Mouse (Mus musculus) ES-Bruce4 (cell line): ENCODE results near the gene Ptgis. TPM values are rescaled to one million over a fixed set of nuclear protein-coding genes. Genes with fewer than 3 reads are reported as not detected.
A peak's percentile ranks its signal among the peaks of the same experiment; 100 is the strongest.

Experiments
- H3K27ac ChIP-seq: 2 replicates; pipeline ENCODE4 v1.5.1; 2012; ENCODE audit warnings: low read length, inconsistent platforms; ENCODE audit not compliant: insufficient read depth
- H3K27me3 ChIP-seq: 2 replicates; pipeline ENCODE4 v1.6.1; 2012; ENCODE audit warnings: mild to moderate bottlenecking, low read length, inconsistent platforms; ENCODE audit not compliant: control insufficient read depth, poor library complexity, insufficient read depth, severe bottlenecking
- H3K36me3 ChIP-seq: 2 replicates; pipeline ENCODE4 v1.6.1; 2012; ENCODE audit warnings: inconsistent platforms, mild to moderate bottlenecking, low read length, moderate library complexity; ENCODE audit not compliant: control insufficient read depth, poor library complexity, insufficient read depth, severe bottlenecking
- H3K4me1 ChIP-seq: one replicate; pipeline ENCODE4 v1.8.1; 2011; ENCODE audit warnings: low read length; ENCODE audit not compliant: control insufficient read depth, insufficient read depth
- H3K4me3 ChIP-seq: 2 replicates; pipeline ENCODE4 v1.5.1; 2011; ENCODE audit warnings: low read depth, mild to moderate bottlenecking, low read length
- H3K9ac ChIP-seq: 2 replicates; pipeline ENCODE4 v1.6.1; 2012; ENCODE audit warnings: low read depth, mild to moderate bottlenecking, inconsistent platforms; ENCODE audit not compliant: poor library complexity, severe bottlenecking
- H3K9me3 ChIP-seq: replicated peaks from 2 replicates; pipeline ENCODE4 v1.6.1; 2012; ENCODE audit warnings: mild to moderate bottlenecking, low read length, inconsistent platforms; ENCODE audit not compliant: control insufficient read depth, poor library complexity, insufficient read depth, severe bottlenecking
- CTCF ChIP-seq: IDR thresholded peaks from one replicate; pipeline ENCODE4 v1.8.1; 2011; ENCODE audit warnings: low read depth, low read length
- EP300 ChIP-seq: IDR thresholded peaks from 2 replicates; pipeline ENCODE4 v1.6.1; 2011; ENCODE audit warnings: low read depth, low read length; ENCODE audit not compliant: insufficient read depth
- POLR2A ChIP-seq: IDR thresholded peaks from one replicate; pipeline ENCODE4 v1.8.1; 2011; ENCODE audit warnings: low read length; ENCODE audit not compliant: insufficient read depth
- polyA plus RNA-seq: library from polyadenylated mRNA; stranded (reverse); fragments of >200 nt; gene quantifications from 2 replicates; pipeline ENCODE4 v1.2.4, GENCODE M21; 2011; ENCODE audit warnings: low read depth; ENCODE audit not compliant: missing spikeins, insufficient read depth, insufficient read length

Gene Ptgis
- polyA plus RNA-seq, 1 experiment = 6.8 TPM

DNA sequence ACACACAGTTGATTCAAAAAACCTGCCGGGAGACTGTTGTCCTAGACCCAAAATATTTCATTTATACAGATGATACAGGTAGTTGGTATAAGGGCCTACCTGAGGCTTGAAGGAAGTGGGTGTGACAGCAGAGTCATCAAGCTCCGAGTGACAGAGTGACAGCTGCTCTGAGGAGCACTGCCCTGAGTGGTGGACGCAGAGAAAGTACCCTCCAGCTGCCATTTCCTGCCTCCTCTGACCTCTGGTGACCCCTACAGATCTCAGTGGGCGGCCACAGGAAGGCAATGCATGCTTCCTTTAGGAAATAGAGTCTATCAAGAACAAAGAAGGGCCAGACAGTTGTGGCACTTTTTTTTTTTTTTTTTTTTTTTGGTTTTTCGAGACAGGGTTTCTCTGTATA, 25.4 kb upstream of the Ptgis start:
- Histone ChIP-seq H3K9ac (no peak overlapping the region), H3K27me3 (no peaks in the 10 kb centered on the region), H3K36me3 (no peaks in the 10 kb centered on the region), H3K4me3 (no peak overlapping the region), H3K27ac (no peak overlapping the region), H3K9me3 (no peaks in the 10 kb centered on the region), H3K4me1 (no peaks in the 10 kb centered on the region)
- no peak for TF ChIP-seq POLR2A
- no peak for TF ChIP-seq EP300
- TF ChIP-seq CTCF = no peak

GRCm38 (mm10) chr2:167265021-167265420, 24.6 kb upstream of the Ptgis start:
- Histone ChIP-seq H3K4me3 (no peak overlapping the region), H3K36me3 (no peaks in the 10 kb centered on the region), H3K4me1 (no peaks in the 10 kb centered on the region), H3K9me3 (no peaks in the 10 kb centered on the region), H3K27me3 (no peaks in the 10 kb centered on the region), H3K9ac (no peak overlapping the region), H3K27ac (no peak overlapping the region)
- TF ChIP-seq CTCF (no peak), POLR2A (no peak), EP300 (no peak)

DNA sequence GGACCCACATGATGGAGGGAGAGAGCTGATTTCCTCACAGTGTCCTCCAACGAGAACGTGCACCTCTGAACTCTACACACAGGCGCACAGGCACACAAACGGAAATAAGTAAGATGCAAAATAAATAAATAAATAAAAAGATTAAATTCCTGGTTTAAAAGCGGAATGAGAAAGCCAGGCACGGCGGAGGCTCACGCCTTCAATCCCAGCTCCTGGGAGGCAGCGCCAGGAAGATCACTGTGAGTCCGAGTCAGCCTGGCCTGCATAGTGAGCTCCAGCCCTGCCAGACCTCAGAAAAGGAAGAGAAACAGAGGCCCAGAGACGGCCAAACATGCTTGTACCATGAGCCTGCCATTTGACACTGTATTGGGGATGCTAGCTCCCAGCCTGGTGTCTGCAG, 23.5 kb upstream of the Ptgis start:
- TF ChIP-seq EP300 = no peak
- no peak for TF ChIP-seq POLR2A
- TF ChIP-seq CTCF = no peak
- Histone ChIP-seq H3K9me3 (no peaks in the 10 kb centered on the region), H3K4me3 (peak overlapping the region; percentile 82), H3K36me3 (no peaks in the 10 kb centered on the region), H3K9ac (0 out of 2 replicates have a peak overlapping the region, but pooled peaks have one; percentile 12), H3K27me3 (no peaks in the 10 kb centered on the region), H3K4me1 (no peaks in the 10 kb centered on the region), H3K27ac (no peak overlapping the region)

DNA sequence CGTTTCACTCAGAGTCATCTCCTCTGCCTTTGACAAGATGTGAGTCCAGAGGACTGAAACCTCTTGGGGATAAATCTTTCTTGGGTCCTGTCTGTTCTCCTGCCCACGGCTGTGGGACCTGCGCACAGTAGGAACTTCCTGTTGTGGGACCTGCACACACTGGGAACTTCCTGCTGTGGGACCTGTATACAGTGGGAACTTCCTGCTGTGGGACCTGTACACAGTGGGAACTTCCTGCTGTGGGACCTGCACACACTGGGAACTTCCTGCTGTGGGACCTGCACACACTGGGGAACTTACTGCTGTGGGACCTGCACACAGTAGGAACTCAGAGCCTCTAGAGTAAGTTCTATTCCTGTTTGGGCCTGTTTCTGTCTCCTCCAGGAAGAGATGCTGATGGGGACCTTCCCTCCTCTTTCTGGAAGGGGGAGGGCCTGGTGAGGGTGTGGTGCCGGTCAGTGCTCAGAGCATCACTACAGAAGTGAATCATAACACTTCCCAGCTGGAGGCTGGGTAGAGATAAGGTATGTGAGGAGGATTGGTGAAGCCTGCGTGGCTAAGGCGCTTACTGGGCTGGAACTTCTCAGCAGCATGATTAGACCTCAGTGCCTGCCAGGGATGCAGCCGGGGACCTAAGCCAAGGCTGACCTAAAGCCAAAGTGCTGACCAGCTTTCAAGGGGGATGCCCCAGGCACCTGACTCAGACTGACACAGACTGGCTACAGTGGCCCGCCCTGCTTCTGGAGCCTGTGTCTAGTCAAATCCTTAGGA, 22.8 kb upstream of the Ptgis start:
- Histone ChIP-seq H3K4me1 (no peaks in the 10 kb centered on the region), H3K27me3 (no peaks in the 10 kb centered on the region), H3K9ac (peak overlapping the region; percentile 12; the same call in 1 of the 2 replicates), H3K9me3 (no peaks in the 10 kb centered on the region), H3K27ac (no peak overlapping the region), H3K4me3 (peak overlapping the region; percentile 82), H3K36me3 (no peaks in the 10 kb centered on the region)
- TF ChIP-seq CTCF = no peak
- TF ChIP-seq EP300 = no peak
- no peak for TF ChIP-seq POLR2A

- Histone ChIP-seq H3K27me3 (no peaks in the 10 kb centered on the region), H3K36me3 (no peaks in the 10 kb centered on the region), H3K4me3 (no peak overlapping the region), H3K4me1 (no peaks in the 10 kb centered on the region), H3K27ac (no peak overlapping the region), H3K9me3 (no peaks in the 10 kb centered on the region), H3K9ac (no peak overlapping the region)
- no peak for TF ChIP-seq POLR2A
- no peak for TF ChIP-seq CTCF
- no peak for TF ChIP-seq EP300
Observed at GRCm38 (mm10) chr2:167262433-167262832, 22.0 kb upstream of the Ptgis start.

DNA sequence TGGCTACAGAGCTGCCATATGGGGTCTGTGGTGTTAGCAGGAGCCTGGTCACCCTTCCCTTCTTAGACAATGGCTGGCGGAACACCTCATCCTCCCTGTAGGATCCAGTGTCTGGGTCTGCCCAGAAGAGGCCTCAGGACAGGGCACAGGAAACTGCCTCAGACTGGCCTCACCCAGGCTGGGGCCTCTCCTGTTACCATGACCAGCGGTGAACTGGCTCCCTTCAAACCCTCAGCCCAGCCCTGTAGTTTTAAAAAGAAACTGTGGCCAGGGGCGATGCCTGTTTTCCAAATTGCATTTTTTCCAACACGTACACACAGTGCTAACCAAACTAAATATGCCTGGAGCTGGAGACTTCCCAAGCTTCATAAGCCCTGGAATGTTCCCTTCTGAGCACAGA, 20.7 kb upstream of the Ptgis start:
- H3K4me1 ChIP-seq = no peaks in the 10 kb centered on the region
- H3K4me3 ChIP-seq = no peak overlapping the region
- H3K27me3 ChIP-seq = no peaks in the 10 kb centered on the region
- no peaks in the 10 kb centered on the region for H3K9me3 ChIP-seq
- no peak overlapping the region for H3K27ac ChIP-seq
- H3K9ac ChIP-seq = no peak overlapping the region
- no peak for TF ChIP-seq POLR2A
- TF ChIP-seq EP300 = no peak
- no peak for TF ChIP-seq CTCF
- no peaks in the 10 kb centered on the region for H3K36me3 ChIP-seq
